Mouse (Mus musculus) embryonic facial prominence, embryonic 13.5 days (tissue): ENCODE results near the gene Slc7a7. TPM values are rescaled to one million over a fixed set of nuclear protein-coding genes. Genes with fewer than 3 reads are reported as not detected.

Source experiments
- ATAC-seq: fragments of 200-750 bp; cut with Nextera tagmentation; 2 replicates; pipeline ENCODE4 v1.8.0; 2017; ENCODE audit warnings: low read depth; ENCODE audit not compliant: insufficient number of reproducible peaks, insufficient read depth, low FRiP score, low TSS enrichment
- H3K27ac ChIP-seq: fragments of 300-500 bp; sonication (generic); 2 replicates; pipeline ENCODE4 v1.5.1; 2015; ENCODE audit warnings: moderate library complexity, mild to moderate bottlenecking, inconsistent platforms
- H3K27me3 ChIP-seq: fragments of 300-500 bp; sonication (generic); 2 replicates; pipeline ENCODE4 v1.6.1; 2015; ENCODE audit warnings: mild to moderate bottlenecking, inconsistent platforms
- H3K36me3 ChIP-seq: fragments of 300-500 bp; sonication (generic); 2 replicates; pipeline ENCODE4 v1.6.1; 2015; ENCODE audit warnings: mild to moderate bottlenecking, inconsistent platforms
- H3K4me1 ChIP-seq: fragments of 300-500 bp; sonication (generic); 2 replicates; pipeline ENCODE4 v1.6.1; 2015; ENCODE audit warnings: inconsistent platforms
- H3K4me2 ChIP-seq: fragments of 300-500 bp; sonication (generic); 2 replicates; pipeline ENCODE4 v1.6.1; 2015; ENCODE audit warnings: moderate library complexity, mild to moderate bottlenecking, inconsistent platforms
- H3K4me3 ChIP-seq: fragments of 300-500 bp; sonication (generic); 2 replicates; pipeline ENCODE4 v1.5.1; 2015; ENCODE audit warnings: mild to moderate bottlenecking, inconsistent platforms
- H3K9ac ChIP-seq: fragments of 300-500 bp; sonication (generic); 2 replicates; pipeline ENCODE4 v1.6.1; 2015; ENCODE audit warnings: mild to moderate bottlenecking, inconsistent platforms
- H3K9me3 ChIP-seq: fragments of 300-500 bp; sonication (generic); 2 replicates; pipeline ENCODE4 v1.6.1; 2016; ENCODE audit warnings: inconsistent platforms
- WGBS: fragments of 180-500 bp; shearing (Covaris S2); methylation state at CpG from one replicate; pipeline ENCODE4 v1.1.7; 2015; ENCODE audit warnings: mixed read lengths; 5-methylcytosine and 5-hydroxymethylcytosine counted together
- polyA plus RNA-seq: library from polyadenylated mRNA; unstranded; fragments of >200 nt; fragmentation: Nextera tagmentation; extraction: Ambion mirVana; gene quantifications from 2 replicates; pipeline ENCODE4 v1.2.1, GENCODE M21; 2015

The Slc7a7 gene
- polyA plus RNA-seq, 1 experiment from 2014 or later = 4.5 TPM

- WGBS = 44% methylated on average over 4 of the region's 4 CpGs
- no peaks in the 10 kb centered on the region for H3K36me3 ChIP-seq
- H3K4me2 ChIP-seq = no peak overlapping the region
- no peaks in the 10 kb centered on the region for H3K27me3 ChIP-seq
- no peaks in the 10 kb centered on the region for H3K9me3 ChIP-seq
- no peaks in the 10 kb centered on the region for H3K4me1 ChIP-seq
- no peak overlapping the region; the same call in 1 of the 2 replicates for H3K27ac ChIP-seq
- no peak overlapping the region for H3K4me3 ChIP-seq
- no peak for ATAC-seq
- no peak overlapping the region for H3K9ac ChIP-seq
Observed at GRCm38 (mm10) chr14:54383355-54383771, 34.2 kb downstream of the Slc7a7 start.

DNA sequence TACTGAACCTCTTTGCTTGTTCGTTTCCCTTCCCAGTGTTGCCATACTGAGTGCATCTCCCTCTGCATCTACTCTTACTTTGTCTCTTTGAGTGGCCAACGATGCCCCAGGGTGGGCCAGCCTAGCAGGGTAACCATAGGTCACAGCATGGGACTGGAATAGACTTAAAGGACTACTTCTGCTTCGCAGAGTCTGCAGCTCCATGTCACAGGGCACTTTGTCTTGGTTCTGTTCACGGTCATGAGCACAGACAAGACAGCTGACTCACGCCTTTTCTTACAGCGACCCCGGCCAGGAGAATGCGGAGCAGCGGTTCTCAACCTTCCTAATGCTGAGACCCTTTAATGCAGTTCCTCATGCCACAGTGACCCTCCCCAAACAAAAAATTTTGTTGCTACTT, 34.9 kb downstream of the Slc7a7 start:
- no peaks in the 10 kb centered on the region for H3K4me1 ChIP-seq
- no peak for ATAC-seq
- WGBS = 79% methylated on average over 9 of the region's 9 CpGs
- no peaks in the 10 kb centered on the region for H3K27me3 ChIP-seq
- H3K4me3 ChIP-seq = no peak overlapping the region
- H3K9me3 ChIP-seq = no peaks in the 10 kb centered on the region
- H3K36me3 ChIP-seq = no peaks in the 10 kb centered on the region
- no peak overlapping the region for H3K9ac ChIP-seq
- H3K27ac ChIP-seq = no peak overlapping the region
- H3K4me2 ChIP-seq = no peak overlapping the region

DNA sequence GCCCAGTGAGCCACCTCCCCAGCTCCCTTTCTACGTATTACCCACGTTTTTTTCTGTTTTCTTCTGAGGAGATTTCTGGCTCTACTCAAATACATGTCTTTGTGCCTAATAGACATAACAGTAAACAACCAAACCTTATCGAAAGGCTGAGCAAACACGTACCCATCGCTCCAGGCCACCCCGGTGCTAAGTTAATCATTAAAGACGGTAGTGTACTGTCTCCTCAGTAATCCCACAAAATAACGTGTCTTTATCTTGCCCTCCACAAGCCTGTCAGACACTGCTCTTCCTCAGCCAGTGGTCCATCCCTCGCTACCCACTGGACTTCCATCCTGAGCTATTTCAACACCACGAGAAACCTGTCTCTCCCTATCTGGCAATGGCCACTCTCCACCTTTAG, 35.8 kb downstream of the Slc7a7 start:
- ATAC-seq = no peak

DNA sequence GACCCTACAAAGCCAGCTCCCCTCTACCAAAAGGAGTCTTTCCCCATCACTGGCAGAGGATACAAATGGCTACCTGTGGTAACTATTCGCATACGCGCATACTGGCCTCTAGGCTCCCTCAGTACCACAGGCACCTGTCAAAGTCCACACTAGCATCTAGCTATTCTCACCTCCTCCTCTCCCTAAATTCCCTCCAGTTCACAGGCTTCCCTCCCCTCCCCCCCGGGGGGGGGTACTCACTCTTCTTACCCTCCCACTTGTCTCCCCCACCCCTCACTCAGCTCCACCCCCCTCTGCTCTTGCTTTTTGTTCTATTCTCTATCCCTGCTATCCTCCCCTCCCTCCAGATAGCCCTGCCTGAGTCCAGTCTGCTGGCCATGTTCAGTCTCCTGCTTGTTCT, 37.0 kb downstream of the Slc7a7 start:
- no peaks in the 10 kb centered on the region for H3K27me3 ChIP-seq
- no peak for ATAC-seq
- H3K4me3 ChIP-seq = no peak overlapping the region
- no peaks in the 10 kb centered on the region for H3K9me3 ChIP-seq
- no peak overlapping the region for H3K27ac ChIP-seq
- no peak overlapping the region for H3K9ac ChIP-seq
- H3K4me2 ChIP-seq = no peak overlapping the region
- no peaks in the 10 kb centered on the region for H3K36me3 ChIP-seq
- H3K4me1 ChIP-seq = no peaks in the 10 kb centered on the region
- 77% methylated on average over 4 of the region's 4 CpGs for WGBS

More for the DNA sequence above, 35.8 kb downstream of the Slc7a7 start:
- no peak overlapping the region for H3K9ac ChIP-seq
- 78% methylated on average over 10 of the region's 10 CpGs for WGBS
- no peaks in the 10 kb centered on the region for H3K36me3 ChIP-seq
- no peaks in the 10 kb centered on the region for H3K4me1 ChIP-seq
- H3K4me3 ChIP-seq = no peak overlapping the region
- H3K27ac ChIP-seq = no peak overlapping the region
- no peaks in the 10 kb centered on the region for H3K27me3 ChIP-seq
- no peaks in the 10 kb centered on the region for H3K9me3 ChIP-seq
- no peak overlapping the region for H3K4me2 ChIP-seq

DNA sequence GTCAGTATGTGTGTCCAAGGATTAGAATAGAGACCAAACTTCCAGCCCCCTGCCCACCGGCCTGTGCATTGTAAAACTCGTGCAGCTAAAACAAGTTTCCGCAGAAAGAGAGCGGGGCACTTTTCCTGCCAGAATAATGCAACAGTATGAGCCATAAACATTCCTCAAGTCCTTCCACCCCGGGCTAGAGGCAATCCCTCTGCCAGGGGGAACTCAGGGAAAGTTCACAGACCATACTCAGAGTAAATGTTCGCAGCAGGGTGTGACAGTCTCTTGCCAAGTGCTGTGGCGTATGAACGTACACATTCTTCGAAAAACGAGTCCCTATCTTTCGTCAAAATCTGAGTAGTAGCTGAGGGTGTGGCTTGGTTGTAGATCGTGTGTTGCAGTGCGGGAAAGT, 38.0 kb downstream of the Slc7a7 start:
- H3K9ac ChIP-seq = no peak overlapping the region
- H3K36me3 ChIP-seq = no peaks in the 10 kb centered on the region
- no peaks in the 10 kb centered on the region for H3K9me3 ChIP-seq
- H3K27ac ChIP-seq = no peak overlapping the region
- no peak overlapping the region for H3K4me2 ChIP-seq
- no peak for ATAC-seq
- 79% methylated on average over 13 of the region's 13 CpGs for WGBS
- H3K27me3 ChIP-seq = no peaks in the 10 kb centered on the region
- H3K4me1 ChIP-seq = no peaks in the 10 kb centered on the region
- no peak overlapping the region for H3K4me3 ChIP-seq

GRCm38 (mm10) chr14:54377166-54377565, 40.4 kb downstream of the Slc7a7 start:
- Histone ChIP-seq H3K4me2 (no peak overlapping the region), H3K27ac (no peak overlapping the region), H3K27me3 (no peaks in the 10 kb centered on the region), H3K4me3 (no peak overlapping the region), H3K9me3 (no peaks in the 10 kb centered on the region), H3K9ac (no peak overlapping the region), H3K36me3 (0 out of 2 replicates have a peak, but pooled peaks cover 3% of the 10 kb centered on the region), H3K4me1 (no peaks in the 10 kb centered on the region)
- WGBS = 86% methylated on average over 6 of the region's 6 CpGs
- ATAC-seq = no peak

GRCm38 (mm10) chr14:54375916-54376315, 41.7 kb downstream of the Slc7a7 start:
- no peaks in the 10 kb centered on the region for H3K9me3 ChIP-seq
- peaks cover 8% of the 10 kb centered on the region for H3K36me3 ChIP-seq
- no peak overlapping the region for H3K9ac ChIP-seq
- H3K4me3 ChIP-seq = no peak overlapping the region
- no peak overlapping the region for H3K27ac ChIP-seq
- no peaks in the 10 kb centered on the region for H3K27me3 ChIP-seq
- H3K4me1 ChIP-seq = no peaks in the 10 kb centered on the region
- whole genome bisulfite sequencing = 76% methylated on average over 3 of the region's 3 CpGs
- no peak for ATAC-seq
- no peak overlapping the region for H3K4me2 ChIP-seq

GRCm38 (mm10) chr14:54372923-54373322, 44.7 kb downstream of the Slc7a7 start:
- H3K4me1 ChIP-seq = no peaks in the 10 kb centered on the region
- no peaks in the 10 kb centered on the region for H3K9me3 ChIP-seq
- no peak overlapping the region for H3K27ac ChIP-seq
- WGBS = 89% methylated on average over 9 of the region's 9 CpGs
- no peaks in the 10 kb centered on the region for H3K27me3 ChIP-seq
- no peak for ATAC-seq
- peaks cover 37% of the 10 kb centered on the region for H3K36me3 ChIP-seq
- H3K4me3 ChIP-seq = no peak overlapping the region
- H3K9ac ChIP-seq = no peak overlapping the region
- H3K4me2 ChIP-seq = no peak overlapping the region

- 96% methylated on average over 10 of the region's 10 CpGs for WGBS
- no peak overlapping the region for H3K4me2 ChIP-seq
- peaks cover 52% of the 10 kb centered on the region for H3K36me3 ChIP-seq
- H3K4me1 ChIP-seq = no peaks in the 10 kb centered on the region
- no peak overlapping the region for H3K9ac ChIP-seq
- no peaks in the 10 kb centered on the region for H3K27me3 ChIP-seq
- H3K9me3 ChIP-seq = no peaks in the 10 kb centered on the region
- H3K4me3 ChIP-seq = no peak overlapping the region
- no peak overlapping the region for H3K27ac ChIP-seq
- no peak for ATAC-seq
Observed at GRCm38 (mm10) chr14:54371460-54371859, 46.1 kb downstream of the Slc7a7 start.

DNA sequence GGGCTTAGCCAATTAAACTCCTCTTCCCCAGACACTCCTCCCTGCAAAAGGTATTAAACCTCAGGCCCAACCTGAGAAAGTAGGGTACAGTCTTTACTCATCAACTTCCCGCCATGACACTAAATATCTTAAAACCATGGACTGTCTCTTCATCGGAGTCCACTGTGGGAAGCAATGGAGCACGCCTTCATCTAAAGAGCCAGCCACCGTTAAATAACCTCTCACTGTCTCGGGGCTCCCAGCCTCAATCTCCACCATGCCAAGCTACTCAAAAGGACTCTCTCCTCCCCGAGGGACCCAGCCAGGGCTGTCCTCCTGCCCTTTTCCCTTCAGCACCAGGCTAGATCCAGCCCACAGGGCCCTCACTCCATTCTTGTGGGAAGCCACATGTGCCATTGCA, 47.0 kb downstream of the Slc7a7 start:
- WGBS = 95% methylated on average over 6 of the region's 6 CpGs

GRCm38 (mm10) chr14:54369372-54369771, 48.2 kb downstream of the Slc7a7 start:
- Histone ChIP-seq H3K4me3 (no peak overlapping the region), H3K4me1 (no peaks in the 10 kb centered on the region), H3K27ac (no peak overlapping the region; the same call in 1 of the 2 replicates), H3K27me3 (no peaks in the 10 kb centered on the region), H3K36me3 (peaks cover 68% of the 10 kb centered on the region), H3K4me2 (no peak overlapping the region), H3K9me3 (no peaks in the 10 kb centered on the region), H3K9ac (no peak overlapping the region)
- ATAC-seq = no peak
- WGBS = 94% methylated on average over 3 of the region's 3 CpGs

More for the DNA sequence above, 47.0 kb downstream of the Slc7a7 start:
- Histone ChIP-seq H3K27me3 (no peaks in the 10 kb centered on the region), H3K4me1 (no peaks in the 10 kb centered on the region), H3K4me3 (no peak overlapping the region), H3K9ac (no peak overlapping the region), H3K27ac (no peak overlapping the region), H3K9me3 (no peaks in the 10 kb centered on the region), H3K4me2 (no peak overlapping the region), H3K36me3 (peaks cover 57% of the 10 kb centered on the region)
- no peak for ATAC-seq

DNA sequence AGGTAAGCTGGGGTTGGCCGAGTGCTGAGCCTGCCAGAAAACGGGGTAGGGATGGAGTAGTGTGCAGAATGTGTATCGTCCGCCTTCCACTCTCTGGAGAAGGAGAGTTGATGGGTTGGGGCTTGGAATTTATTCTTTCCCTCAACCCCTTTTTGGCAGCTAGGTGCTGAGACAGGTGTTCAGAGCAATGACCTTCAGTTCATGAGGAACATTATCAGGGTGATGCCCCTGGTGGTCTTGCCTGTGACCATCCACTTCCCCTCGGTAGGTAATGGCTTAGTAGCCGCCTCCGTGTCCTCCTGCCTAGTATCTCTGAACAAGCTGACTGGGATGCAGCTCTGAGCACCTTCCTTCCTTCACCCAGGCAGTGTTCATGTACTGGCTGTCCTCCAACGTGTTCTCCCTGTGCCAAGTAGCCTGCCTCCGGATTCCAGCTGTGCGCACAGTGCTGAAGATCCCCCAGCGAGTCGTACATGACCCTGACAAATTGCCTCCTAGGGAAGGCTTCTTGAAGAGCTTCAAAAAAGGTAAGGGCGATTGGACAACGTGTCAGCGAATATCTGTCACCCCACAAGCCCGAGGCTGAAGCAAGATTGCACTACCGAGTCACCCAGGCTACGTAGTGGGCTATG, 50.0 kb downstream of the Slc7a7 start:
- Histone ChIP-seq H3K4me1 (0 out of 2 replicates have a peak, but pooled peaks cover 4% of the 10 kb centered on the region), H3K36me3 (peaks cover 82% of the 10 kb centered on the region), H3K27me3 (no peaks in the 10 kb centered on the region), H3K4me3 (no peak overlapping the region), H3K9me3 (no peaks in the 10 kb centered on the region), H3K4me2 (no peak overlapping the region), H3K27ac (no peak overlapping the region), H3K9ac (no peak overlapping the region)
- no peak for ATAC-seq
- 92% methylated on average over 18 of the region's 18 CpGs for WGBS
